Comparison of ENCODE assay signal across 26 mouse cellular contexts in the genomic region with DNA sequence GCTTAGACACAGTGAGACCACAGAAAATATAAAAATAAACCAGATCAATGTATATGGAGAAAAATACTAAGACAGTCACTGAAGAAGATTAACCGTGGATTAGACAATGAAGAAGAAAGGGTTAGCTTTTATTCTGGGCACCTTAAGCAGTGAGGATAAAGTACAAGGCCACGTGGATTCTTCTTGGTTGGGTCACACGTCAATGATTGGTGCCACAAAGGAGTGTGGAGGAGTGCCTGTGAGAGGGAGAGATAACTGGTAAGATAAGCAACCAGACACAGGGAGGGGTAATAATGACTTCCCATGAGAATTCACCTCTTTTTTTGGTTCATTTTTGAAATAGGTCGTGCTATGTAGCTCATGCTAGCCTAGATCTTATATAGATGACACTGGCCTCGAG. TPM values are rescaled to one million over a fixed set of nuclear protein-coding genes. Genes with fewer than 3 reads are reported as not detected.
DNase-seq lines count a peak whose midpoint lies in the region; ATAC-seq and TF ChIP-seq lines count a peak whose summit lies in the region.
"Had no signal": no experiment of that assay in that cellular context is flagged by ENCODE, and none has a peak within 500 bp of the region (broad histone marks: within the 10 kb centered on the region; RNA-seq: fewer than 3 reads in every experiment).

No protein-coding gene starts in this region.

- H3K4me3 ChIP-seq in intestine, embryonic 15.5 days (replicated peaks): no peak overlapping the region
- H3K4me3 ChIP-seq in intestine, embryonic 16.5 days (ENCODE audit: low read length): no peak overlapping the region
- H3K4me3 ChIP-seq in intestine, postnatal 0 days (ENCODE audit: low read depth, low read length): no peak overlapping the region
- H3K4me3 ChIP-seq in stomach, postnatal 0 days (ENCODE audit: low read depth, low read length): no peak overlapping the region

- WGBS in intestine, embryonic 15.5 days: 64% methylated on average over 5 of the region's 5 CpGs
- WGBS in intestine, embryonic 16.5 days: 65% methylated on average over 5 of the region's 5 CpGs
- WGBS in intestine, postnatal 0 days: 51% methylated on average over 5 of the region's 5 CpGs
- WGBS in stomach, postnatal 0 days: 70% methylated on average over 5 of the region's 5 CpGs

- peak; percentile 44; the same call in 1 of the 2 replicates for ATAC-seq in intestine, embryonic 15.5 days
- ATAC-seq in intestine, embryonic 16.5 days: peak; percentile 68
- ATAC-seq in intestine, postnatal 0 days: peak; percentile 79
- ATAC-seq in stomach, postnatal 0 days (ENCODE audit: low FRiP score, low TSS enrichment): no peak
- ATAC-seq: activated CD4-positive, CD25-positive, alpha-beta regulatory T cell, adult 4 months; CD4-positive, CD25-positive, alpha-beta regulatory T cell, adult 4 months; Patski had no signal

- no peak overlapping the region for H3K9ac ChIP-seq in intestine, embryonic 15.5 days
- H3K9ac ChIP-seq in intestine, embryonic 16.5 days (ENCODE audit: low read depth, low read length): no peak overlapping the region
- no peak overlapping the region for H3K9ac ChIP-seq in intestine, postnatal 0 days (ENCODE audit: low read depth, low read length)
- H3K9ac ChIP-seq in stomach, postnatal 0 days (ENCODE audit: low read length): no peak overlapping the region

- H3K4me1 ChIP-seq in intestine, embryonic 15.5 days (replicated peaks): no peaks in the 10 kb centered on the region
- 0 out of 2 replicates have a peak, but pooled peaks cover 4% of the 10 kb centered on the region for H3K4me1 ChIP-seq in intestine, embryonic 16.5 days (ENCODE audit: control insufficient read depth, insufficient read depth, low read length)
- 0 out of 2 replicates have a peak, but pooled peaks cover 3% of the 10 kb centered on the region for H3K4me1 ChIP-seq in intestine, postnatal 0 days (replicated peaks; ENCODE audit: control insufficient read depth, insufficient read depth, low read length)
- H3K4me1 ChIP-seq in stomach, postnatal 0 days (replicated peaks; ENCODE audit: control insufficient read depth, insufficient read depth): no peaks in the 10 kb centered on the region

- no peaks in the 10 kb centered on the region for H3K9me3 ChIP-seq in intestine, embryonic 15.5 days
- no peaks in the 10 kb centered on the region for H3K9me3 ChIP-seq in intestine, embryonic 16.5 days (ENCODE audit: control insufficient read depth, low read length)
- no peaks in the 10 kb centered on the region for H3K9me3 ChIP-seq in intestine, postnatal 0 days (ENCODE audit: control insufficient read depth)
- no peaks in the 10 kb centered on the region for H3K9me3 ChIP-seq in stomach, postnatal 0 days (ENCODE audit: control insufficient read depth, low read length)

- H3K27ac ChIP-seq in intestine, embryonic 15.5 days: peak overlapping the region; percentile 61; the same call in 1 of the 2 replicates
- peak overlapping the region; percentile 51 for H3K27ac ChIP-seq in intestine, embryonic 16.5 days (ENCODE audit: low read length)
- H3K27ac ChIP-seq in intestine, postnatal 0 days (ENCODE audit: low read depth, low read length): peak overlapping the region; percentile 41; the same call in 1 of the 2 replicates
- 0 out of 2 replicates have a peak overlapping the region, but pooled peaks have one; percentile 30 for H3K27ac ChIP-seq in stomach, postnatal 0 days (replicated peaks)

- no peak overlapping the region for H3K4me2 ChIP-seq in intestine, embryonic 15.5 days (replicated peaks)
- no peak overlapping the region for H3K4me2 ChIP-seq in intestine, embryonic 16.5 days (ENCODE audit: low read depth, low read length)
- H3K4me2 ChIP-seq in intestine, postnatal 0 days (replicated peaks; ENCODE audit: low read depth): peak overlapping the region; percentile 30
- H3K4me2 ChIP-seq in stomach, postnatal 0 days (replicated peaks; ENCODE audit: low read depth): no peak overlapping the region

- DNase-seq in stomach, postnatal 0 days (ENCODE audit: low spot score): no peak
- DNase-seq in c-Kit-positive CD71-positive TER-119-positive erythroid progenitor cells, embryonic 14.5 days (ENCODE audit: low spot score): no peak
- DNase-seq in right cerebral cortex, adult 2 months (ENCODE audit: low spot score in 2 of 2): no peak
- DNase-seq in layer of hippocampus, postnatal 14 days (ENCODE audit: low spot score in 2 of 2): no peak
- DNase-seq in right cerebral cortex, postnatal 10 days (ENCODE audit: low spot score in 2 of 2): no peak
- DNase-seq: adrenal gland, adult 2 months; adrenal gland, adult 8-10 months; adrenal gland, postnatal 10 days; adrenal gland, postnatal 14 days; adrenal gland, postnatal 25 days; adrenal gland, postnatal 36 days; B cell, adult 2 months; cerebellum, adult 11 months; cerebellum, adult 11-12 months; cerebellum, adult 18-20 months had no signal

- no peak for TF ChIP-seq EP300 in stomach, postnatal 0 days (optimal IDR thresholded peaks at IDR 0.05)

- no peak for TF ChIP-seq CTCF in intestine, postnatal 0 days (IDR thresholded peaks at IDR 0.05; ENCODE audit: low read depth)
- no peak for TF ChIP-seq CTCF in stomach, postnatal 0 days (IDR thresholded peaks at IDR 0.05; ENCODE audit: low read depth)

- no peaks in the 10 kb centered on the region for H3K36me3 ChIP-seq in intestine, embryonic 15.5 days
- H3K36me3 ChIP-seq in intestine, embryonic 16.5 days (ENCODE audit: control insufficient read depth, insufficient read depth, low read length): no peaks in the 10 kb centered on the region
- no peaks in the 10 kb centered on the region for H3K36me3 ChIP-seq in intestine, postnatal 0 days (ENCODE audit: control insufficient read depth, insufficient read depth)
- no peaks in the 10 kb centered on the region for H3K36me3 ChIP-seq in stomach, postnatal 0 days (ENCODE audit: control insufficient read depth, insufficient read depth, low read length)
- H3K36me3 ChIP-seq: G1E had no signal

- H3K27me3 ChIP-seq in intestine, embryonic 15.5 days (replicated peaks): no peaks in the 10 kb centered on the region
- no peaks in the 10 kb centered on the region for H3K27me3 ChIP-seq in intestine, embryonic 16.5 days (replicated peaks; ENCODE audit: control insufficient read depth, insufficient read depth, low read length)
- no peaks in the 10 kb centered on the region for H3K27me3 ChIP-seq in intestine, postnatal 0 days (replicated peaks; ENCODE audit: control insufficient read depth, insufficient read depth, low read length)
- H3K27me3 ChIP-seq in stomach, postnatal 0 days (ENCODE audit: control insufficient read depth, insufficient read depth, low read length): no peaks in the 10 kb centered on the region
- H3K27me3 ChIP-seq: Patski had no signal

RNA-seq across cellular contexts. Expression of a gene that starts 3.1 kb away (rescaled TPM):
- polyA plus RNA-seq in intestine, embryonic 15.5 days (2015; fragmentation: Nextera tagmentation; extraction: Ambion mirVana): 0.92 and 0.99 TPM in 2 replicates
- polyA plus RNA-seq in intestine, embryonic 16.5 days (2015; fragmentation: Nextera tagmentation; extraction: Ambion mirVana): 0.44 and 0.75 TPM in 2 replicates
- polyA plus RNA-seq in intestine, postnatal 0 days (2015; fragmentation: Nextera tagmentation; extraction: Ambion mirVana): 1.5 and 2.3 TPM in 2 replicates
- polyA plus RNA-seq in stomach, postnatal 0 days (2015; fragmentation: Nextera tagmentation; extraction: Ambion mirVana): 0.21 and 0.27 TPM in 2 replicates
- total RNA-seq in layer of hippocampus, postnatal 14 days (2021): under 1 TPM in 1 of 2 experiments, not detected in 1; 0.29 TPM
- total RNA-seq: CH12.LX, ES-E14, G1E, MEL had no signal
- polyA plus RNA-seq: C2C12, G1E had no signal

RNA-seq across cellular contexts. Expression of a gene that starts 15.0 kb away (rescaled TPM):
- polyA plus RNA-seq in intestine, embryonic 15.5 days (2015; fragmentation: Nextera tagmentation; extraction: Ambion mirVana): 1.5 and 2.6 TPM in 2 replicates
- 2.3 and 2.7 TPM in 2 replicates for polyA plus RNA-seq in intestine, embryonic 16.5 days (2015; fragmentation: Nextera tagmentation; extraction: Ambion mirVana)
- polyA plus RNA-seq in intestine, postnatal 0 days (2015; fragmentation: Nextera tagmentation; extraction: Ambion mirVana): 0.46 and 0.64 TPM in 2 replicates
- 8.2 and 8.7 TPM in 2 replicates for polyA plus RNA-seq in stomach, postnatal 0 days (2015; fragmentation: Nextera tagmentation; extraction: Ambion mirVana)
- total RNA-seq in layer of hippocampus, postnatal 14 days (2021): under 1 TPM; 0.16 to 0.60 TPM
- total RNA-seq: CH12.LX, MEL had no signal
- polyA plus RNA-seq: activated CD4-positive, CD25-positive, alpha-beta regulatory T cell, adult 4 months; C2C12; CD4-positive, CD25-positive, alpha-beta regulatory T cell, adult 4 months; G1E; Patski had no signal

RNA-seq across cellular contexts. Expression of a gene that starts 35.4 kb away (rescaled TPM):
- 1.3 and 1.7 TPM in 2 replicates for polyA plus RNA-seq in intestine, embryonic 15.5 days (2015; fragmentation: Nextera tagmentation; extraction: Ambion mirVana)
- polyA plus RNA-seq in intestine, embryonic 16.5 days (2015; fragmentation: Nextera tagmentation; extraction: Ambion mirVana): 1.3 and 1.5 TPM in 2 replicates
- polyA plus RNA-seq in intestine, postnatal 0 days (2015; fragmentation: Nextera tagmentation; extraction: Ambion mirVana): 0.51 and 0.83 TPM in 2 replicates
- 0.64 and 0.81 TPM in 2 replicates for polyA plus RNA-seq in stomach, postnatal 0 days (2015; fragmentation: Nextera tagmentation; extraction: Ambion mirVana)
- 1 to 10 TPM; 1.5 to 2.7 TPM for total RNA-seq in layer of hippocampus, postnatal 14 days (2021)
- total RNA-seq: CH12.LX, MEL had no signal
- polyA plus RNA-seq: activated CD4-positive, CD25-positive, alpha-beta regulatory T cell, adult 4 months; C2C12; CD4-positive, CD25-positive, alpha-beta regulatory T cell, adult 4 months; G1E; Patski had no signal

RNA-seq across cellular contexts. Expression of a gene that starts 47.8 kb away (rescaled TPM):
- polyA plus RNA-seq in intestine, embryonic 15.5 days (2015; fragmentation: Nextera tagmentation; extraction: Ambion mirVana): 0.23 and 0.25 TPM in 2 replicates
- 0.13 and 0.16 TPM in 2 replicates for polyA plus RNA-seq in intestine, embryonic 16.5 days (2015; fragmentation: Nextera tagmentation; extraction: Ambion mirVana)
- 0.09 and 0.21 TPM in 2 replicates for polyA plus RNA-seq in intestine, postnatal 0 days (2015; fragmentation: Nextera tagmentation; extraction: Ambion mirVana)
- 0.30 and 0.31 TPM in 2 replicates for polyA plus RNA-seq in stomach, postnatal 0 days (2015; fragmentation: Nextera tagmentation; extraction: Ambion mirVana)
- under 1 TPM in 1 of 2 experiments, not detected in 1; 0.28 TPM for total RNA-seq in layer of hippocampus, postnatal 14 days (2021)
- total RNA-seq: adrenal gland, postnatal 10 days; adrenal gland, postnatal 14 days; CH12.LX; MEL had no signal
- polyA plus RNA-seq: activated CD4-positive, CD25-positive, alpha-beta regulatory T cell, adult 4 months; C2C12; CD4-positive, CD25-positive, alpha-beta regulatory T cell, adult 4 months; G1E; Patski had no signal
